Mouse (Mus musculus): ENCODE measurements around the gene Efs. TPM values are rescaled to one million over a fixed set of nuclear protein-coding genes. Genes with fewer than 3 reads are reported as not detected.

Efs gene
- polyA plus RNA-seq, 1 experiment from 2014 or later: 24.2 TPM

- Histone ChIP-seq H3K27ac (ENCODE audit: low read length) (no peak overlapping the region), H3K4me3 (replicated peaks; ENCODE audit: low read length) (no peak overlapping the region), H3K27me3 (replicated peaks; ENCODE audit: control insufficient read depth, insufficient read depth, low read length) (no peaks in the 10 kb centered on the region), H3K36me3 (ENCODE audit: control insufficient read depth, insufficient read depth) (no peaks in the 10 kb centered on the region), H3K4me2 (ENCODE audit: low read length) (no peak overlapping the region), H3K9me3 (ENCODE audit: control insufficient read depth, low read length) (no peaks in the 10 kb centered on the region), H3K9ac (replicated peaks; ENCODE audit: low read depth, low read length) (no peak overlapping the region), H3K4me1 (replicated peaks; ENCODE audit: control insufficient read depth, insufficient read depth, low read length) (peaks cover 23% of the 10 kb centered on the region)
- 84% methylated on average over 5 of the region's 5 CpGs for WGBS
- no peak for ATAC-seq
Measured at GRCm38 (mm10) chr14:54929801-54930200, 3.9 kb upstream of the Efs start.

- no peak for ATAC-seq
- Histone ChIP-seq H3K4me2 (ENCODE audit: low read length) (peak overlapping the region; percentile 94), H3K9ac (replicated peaks; ENCODE audit: low read depth, low read length) (peak overlapping the region; percentile 90), H3K4me3 (replicated peaks; ENCODE audit: low read length) (no peak overlapping the region; the same call in 1 of the 2 replicates), H3K27ac (ENCODE audit: low read length) (peak overlapping the region; percentile 96), H3K4me1 (replicated peaks; ENCODE audit: control insufficient read depth, insufficient read depth, low read length) (peaks cover 35% of the 10 kb centered on the region), H3K36me3 (ENCODE audit: control insufficient read depth, insufficient read depth) (no peaks in the 10 kb centered on the region), H3K9me3 (ENCODE audit: control insufficient read depth, low read length) (no peaks in the 10 kb centered on the region), H3K27me3 (replicated peaks; ENCODE audit: control insufficient read depth, insufficient read depth, low read length) (no peaks in the 10 kb centered on the region)
- WGBS: 15% methylated on average over 7 of the region's 7 CpGs
Measured at GRCm38 (mm10) chr14:54927296-54927695, 1.4 kb upstream of the Efs start.

GRCm38 (mm10) chr14:54926401-54927158 is 654 bp upstream of the Efs start:
- H3K4me2 ChIP-seq (ENCODE audit: low read length): peak overlapping the region; percentile 94
- no peaks in the 10 kb centered on the region for H3K27me3 ChIP-seq (replicated peaks; ENCODE audit: control insufficient read depth, insufficient read depth, low read length)
- peak overlapping the region; percentile 90 for H3K9ac ChIP-seq (replicated peaks; ENCODE audit: low read depth, low read length)
- H3K36me3 ChIP-seq (ENCODE audit: control insufficient read depth, insufficient read depth): no peaks in the 10 kb centered on the region; the same call in 1 of the 2 replicates
- peak overlapping the region; percentile 59 for H3K4me3 ChIP-seq (replicated peaks; ENCODE audit: low read length)
- H3K27ac ChIP-seq (ENCODE audit: low read length): peak overlapping the region; percentile 96
- H3K4me1 ChIP-seq (replicated peaks; ENCODE audit: control insufficient read depth, insufficient read depth, low read length): peaks cover 35% of the 10 kb centered on the region
- H3K9me3 ChIP-seq (ENCODE audit: control insufficient read depth, low read length): peaks cover under 1% of the 10 kb centered on the region; the same call in 1 of the 2 replicates
- under 1% methylated on average over 51 of the region's 58 CpGs for WGBS
- ATAC-seq: peak; percentile 60

GRCm38 (mm10) chr14:54924641-54925348 is 1.1 kb downstream of the Efs start:
- Histone ChIP-seq H3K4me1 (replicated peaks; ENCODE audit: control insufficient read depth, insufficient read depth, low read length) (peaks cover 32% of the 10 kb centered on the region), H3K36me3 (ENCODE audit: control insufficient read depth, insufficient read depth) (peaks cover 6% of the 10 kb centered on the region), H3K9me3 (ENCODE audit: control insufficient read depth, low read length) (peaks cover 10% of the 10 kb centered on the region; the same call in 1 of the 2 replicates), H3K9ac (replicated peaks; ENCODE audit: low read depth, low read length) (peak overlapping the region; percentile 90), H3K27ac (ENCODE audit: low read length) (peak overlapping the region; percentile 96), H3K4me2 (ENCODE audit: low read length) (peak overlapping the region; percentile 94), H3K4me3 (replicated peaks; ENCODE audit: low read length) (peak overlapping the region; percentile 59), H3K27me3 (replicated peaks; ENCODE audit: control insufficient read depth, insufficient read depth, low read length) (no peaks in the 10 kb centered on the region)
- 7% methylated on average over 7 of the region's 7 CpGs for WGBS
- ATAC-seq: peak; percentile 66

- peaks cover 11% of the 10 kb centered on the region for H3K36me3 ChIP-seq (ENCODE audit: control insufficient read depth, insufficient read depth)
- H3K4me1 ChIP-seq (replicated peaks; ENCODE audit: control insufficient read depth, insufficient read depth, low read length): peaks cover 15% of the 10 kb centered on the region
- no peak overlapping the region for H3K4me3 ChIP-seq (replicated peaks; ENCODE audit: low read length)
- peaks cover 10% of the 10 kb centered on the region; the same call in 1 of the 2 replicates for H3K9me3 ChIP-seq (ENCODE audit: control insufficient read depth, low read length)
- ATAC-seq: no peak
- WGBS: 94% methylated on average over 16 of the region's 16 CpGs
- no peak overlapping the region for H3K27ac ChIP-seq (ENCODE audit: low read length)
- no peaks in the 10 kb centered on the region for H3K27me3 ChIP-seq (replicated peaks; ENCODE audit: control insufficient read depth, insufficient read depth, low read length)
- no peak overlapping the region for H3K9ac ChIP-seq (replicated peaks; ENCODE audit: low read depth, low read length)
- no peak overlapping the region for H3K4me2 ChIP-seq (ENCODE audit: low read length)
Measured at GRCm38 (mm10) chr14:54920076-54920685, 5.7 kb downstream of the Efs start.

- Histone ChIP-seq H3K9ac (replicated peaks; ENCODE audit: low read depth, low read length) (peak overlapping the region; percentile 98), H3K27ac (ENCODE audit: low read length) (peak overlapping the region; percentile 87), H3K36me3 (ENCODE audit: control insufficient read depth, insufficient read depth) (peaks cover 10% of the 10 kb centered on the region), H3K4me3 (replicated peaks; ENCODE audit: low read length) (peak overlapping the region; percentile 89), H3K4me2 (ENCODE audit: low read length) (peak overlapping the region; percentile 97), H3K4me1 (replicated peaks; ENCODE audit: control insufficient read depth, insufficient read depth, low read length) (peaks cover 27% of the 10 kb centered on the region), H3K27me3 (replicated peaks; ENCODE audit: control insufficient read depth, insufficient read depth, low read length) (no peaks in the 10 kb centered on the region), H3K9me3 (ENCODE audit: control insufficient read depth, low read length) (no peaks in the 10 kb centered on the region)
- ATAC-seq: no peak; the same call in 1 of the 2 replicates
- 14% methylated on average over 10 of the region's 10 CpGs for WGBS
Measured at GRCm38 (mm10) chr14:54913343-54913742, 12.6 kb downstream of the Efs start.

- Histone ChIP-seq H3K4me3 (replicated peaks; ENCODE audit: low read length) (peak within 1 kb of the TSS; percentile 89), H3K9me3 (ENCODE audit: control insufficient read depth, low read length) (no peaks in the 10 kb centered on the region), H3K27ac (ENCODE audit: low read length) (peak within 1 kb of the TSS; percentile 87), H3K4me1 (replicated peaks; ENCODE audit: control insufficient read depth, insufficient read depth, low read length) (peaks cover 27% of the 10 kb centered on the region), H3K27me3 (replicated peaks; ENCODE audit: control insufficient read depth, insufficient read depth, low read length) (no peaks in the 10 kb centered on the region), H3K4me2 (ENCODE audit: low read length) (peak within 1 kb of the TSS; percentile 97), H3K36me3 (ENCODE audit: control insufficient read depth, insufficient read depth) (peaks cover 14% of the 10 kb centered on the region), H3K9ac (replicated peaks; ENCODE audit: low read depth, low read length) (peak within 1 kb of the TSS; percentile 98)
- 0% methylated on average over 28 of the region's 28 CpGs for WGBS
- ATAC-seq: peak; percentile 98
Measured at GRCm38 (mm10) chr14:54912886-54913285, 13.0 kb downstream of the Efs start, which contains the start of gene Slc22a17. Slc22a17 (minus strand) TSS chr14:54913132.

GRCm38 (mm10) chr14:54912109-54912850 is 13.6 kb downstream of the Efs start:
- Histone ChIP-seq H3K4me1 (replicated peaks; ENCODE audit: control insufficient read depth, insufficient read depth, low read length) (peaks cover 27% of the 10 kb centered on the region), H3K4me3 (replicated peaks; ENCODE audit: low read length) (peak overlapping the region; percentile 89), H3K36me3 (ENCODE audit: control insufficient read depth, insufficient read depth) (peaks cover 17% of the 10 kb centered on the region), H3K9ac (replicated peaks; ENCODE audit: low read depth, low read length) (peak overlapping the region; percentile 98), H3K9me3 (ENCODE audit: control insufficient read depth, low read length) (no peaks in the 10 kb centered on the region), H3K27ac (ENCODE audit: low read length) (peak overlapping the region; percentile 87), H3K4me2 (ENCODE audit: low read length) (peak overlapping the region; percentile 97), H3K27me3 (replicated peaks; ENCODE audit: control insufficient read depth, insufficient read depth, low read length) (no peaks in the 10 kb centered on the region)
- peak; percentile 64 for ATAC-seq
- 2% methylated on average over 50 of the region's 69 CpGs for WGBS

All from forebrain, embryonic 16.5 days (tissue).